Mouse (Mus musculus): ENCODE data around the gene Dnah8. TPM values are rescaled to one million over a fixed set of nuclear protein-coding genes. Genes with fewer than 3 reads are reported as not detected.

The Dnah8 gene
- total and polyA plus RNA-seq, 2 experiments from 2014 or later: 3.1 to 4.2 TPM

DNA sequence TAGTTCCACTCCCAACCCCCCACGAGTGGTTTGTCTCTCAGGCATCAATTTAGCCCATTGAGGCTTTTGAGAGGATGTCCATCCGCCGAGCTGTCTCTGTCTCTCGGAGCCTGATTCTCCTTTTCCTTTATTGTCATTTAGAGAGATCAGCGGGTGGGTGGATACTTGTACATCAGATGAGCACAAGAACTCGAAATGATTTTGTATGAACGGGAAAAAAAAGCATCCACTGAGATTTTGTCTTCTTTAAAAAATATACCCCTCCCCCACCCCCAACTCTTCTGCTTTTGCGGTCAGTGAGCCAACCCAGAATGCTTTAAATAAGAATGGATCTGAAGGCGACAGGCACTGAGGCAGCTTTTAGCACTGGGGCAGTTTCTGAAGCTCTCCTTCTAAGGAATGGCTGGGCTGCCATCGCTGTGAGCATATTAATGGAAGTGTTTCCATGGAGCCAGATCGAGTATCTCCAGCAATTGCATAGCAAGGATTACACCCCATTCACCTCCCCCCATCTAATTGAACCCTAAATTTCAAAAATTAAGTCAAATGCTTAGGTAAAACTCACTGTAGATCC is 201.7 kb downstream of the Dnah8 start:
- 12% methylated on average over 11 of the region's 11 CpGs for WGBS
- peak overlapping the region; percentile 32; the same call in 1 of the 2 replicates for H3K27ac ChIP-seq (ENCODE audit: low read depth, low read length)
- no peaks in the 10 kb centered on the region for H3K9me3 ChIP-seq (ENCODE audit: low read length)
- H3K4me3 ChIP-seq (ENCODE audit: low read depth, low read length): no peak overlapping the region
- ATAC-seq (ENCODE audit: low FRiP score) (no peak), DNase-seq (ENCODE audit: low spot score) (peak; percentile 55)
- no peaks in the 10 kb centered on the region for H3K36me3 ChIP-seq (ENCODE audit: insufficient read depth, low read length)
- no peaks in the 10 kb centered on the region for H3K27me3 ChIP-seq (ENCODE audit: insufficient read depth, low read length)
- TF ChIP-seq CTCF (IDR thresholded peaks at IDR 0.05): no peak
- H3K9ac ChIP-seq (replicated peaks; ENCODE audit: low read length, poor library complexity, severe bottlenecking): no peak overlapping the region
- H3K4me1 ChIP-seq (ENCODE audit: insufficient read depth, low read length): no peaks in the 10 kb centered on the region
- H3K4me2 ChIP-seq (ENCODE audit: low read depth, low read length, poor library complexity, severe bottlenecking): no peak overlapping the region

DNA sequence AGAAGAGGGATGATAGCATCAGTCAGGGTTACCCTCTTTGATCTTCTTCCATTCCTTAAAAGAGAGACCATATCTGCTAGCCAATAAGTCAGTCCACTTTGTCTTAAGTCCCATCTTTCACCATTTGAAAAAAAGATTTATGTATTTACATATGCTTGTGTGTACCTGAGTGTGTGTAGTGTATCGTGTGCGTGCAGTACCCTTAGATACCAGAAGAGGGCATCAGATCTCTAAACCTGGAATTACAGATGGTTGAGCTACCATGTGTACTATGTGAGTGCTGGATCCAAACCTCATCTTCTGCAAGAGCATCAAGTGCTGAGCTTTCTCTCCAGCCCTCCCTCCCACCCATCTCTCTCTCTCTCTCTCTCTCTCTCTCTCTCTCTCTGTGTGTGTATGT is 207.0 kb downstream of the Dnah8 start:
- no peak overlapping the region for H3K9ac ChIP-seq (replicated peaks; ENCODE audit: low read length, poor library complexity, severe bottlenecking)
- peak; percentile 33; the same call in 1 of the 2 replicates for TF ChIP-seq CTCF (IDR thresholded peaks at IDR 0.05)
- no peak for ATAC-seq (ENCODE audit: low FRiP score)

DNA sequence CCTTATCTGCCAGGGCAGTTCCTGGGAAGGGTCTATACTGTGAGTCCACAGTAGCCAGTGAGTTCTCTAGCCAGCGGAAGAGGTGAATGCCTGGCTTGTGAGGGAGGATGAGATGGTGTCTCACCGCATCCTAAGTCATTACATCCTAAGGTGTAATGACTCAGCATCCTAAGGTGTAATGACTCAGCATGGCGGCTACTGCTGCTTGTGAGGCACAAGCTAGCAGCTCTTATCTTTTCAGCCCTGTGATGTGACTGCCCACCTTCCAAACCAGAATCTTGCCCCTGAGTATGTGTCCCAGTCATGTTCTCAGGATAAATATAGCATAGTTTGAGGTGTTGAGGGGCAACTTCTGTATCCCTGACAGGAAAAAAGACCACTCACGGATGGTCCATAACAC is 211.3 kb downstream of the Dnah8 start:
- no peaks in the 10 kb centered on the region for H3K4me1 ChIP-seq (ENCODE audit: insufficient read depth, low read length)
- no peak overlapping the region for H3K4me3 ChIP-seq (ENCODE audit: low read depth, low read length)
- no peak overlapping the region for H3K4me2 ChIP-seq (ENCODE audit: low read depth, low read length, poor library complexity, severe bottlenecking)
- no peak for TF ChIP-seq CTCF (IDR thresholded peaks at IDR 0.05)
- no peaks in the 10 kb centered on the region for H3K27me3 ChIP-seq (ENCODE audit: insufficient read depth, low read length)
- H3K36me3 ChIP-seq (ENCODE audit: insufficient read depth, low read length): no peaks in the 10 kb centered on the region
- H3K27ac ChIP-seq (ENCODE audit: low read depth, low read length): no peak overlapping the region
- H3K9ac ChIP-seq (replicated peaks; ENCODE audit: low read length, poor library complexity, severe bottlenecking): no peak overlapping the region
- no peak for ATAC-seq (ENCODE audit: low FRiP score)
- DNase-seq (ENCODE audit: low spot score): no peak
- WGBS: 96% methylated on average over 4 of the region's 4 CpGs
- H3K9me3 ChIP-seq (ENCODE audit: low read length): no peaks in the 10 kb centered on the region

More for the DNA sequence above, 207.0 kb downstream of the Dnah8 start:
- WGBS: 100% methylated on average over 2 of the region's 2 CpGs
- H3K4me1 ChIP-seq (ENCODE audit: insufficient read depth, low read length): no peaks in the 10 kb centered on the region
- H3K9me3 ChIP-seq (ENCODE audit: low read length): no peaks in the 10 kb centered on the region
- DNase-seq (ENCODE audit: low spot score): no peak
- H3K27ac ChIP-seq (ENCODE audit: low read depth, low read length): no peak overlapping the region
- no peaks in the 10 kb centered on the region for H3K36me3 ChIP-seq (ENCODE audit: insufficient read depth, low read length)
- H3K4me3 ChIP-seq (ENCODE audit: low read depth, low read length): no peak overlapping the region
- H3K27me3 ChIP-seq (ENCODE audit: insufficient read depth, low read length): no peaks in the 10 kb centered on the region
- no peak overlapping the region for H3K4me2 ChIP-seq (ENCODE audit: low read depth, low read length, poor library complexity, severe bottlenecking)

DNA sequence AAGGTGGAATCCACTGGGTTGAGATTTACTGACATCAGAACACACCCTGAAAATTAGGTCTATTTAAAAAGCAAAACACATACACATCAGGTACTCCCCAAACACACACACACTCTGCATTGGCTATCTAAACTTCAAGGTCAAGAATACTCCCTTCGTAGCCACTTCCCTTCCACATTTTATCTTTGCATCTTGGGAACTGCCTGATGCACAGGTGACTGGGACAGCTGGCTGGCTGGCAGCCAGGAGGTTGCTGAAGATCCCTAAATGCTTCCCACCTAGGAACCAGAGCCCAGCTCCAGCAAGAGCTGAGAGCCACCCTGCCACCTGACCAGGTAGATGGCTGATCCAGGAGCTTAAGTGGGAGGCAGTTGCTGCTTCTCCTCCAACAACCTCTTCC is 212.9 kb downstream of the Dnah8 start:
- 86% methylated on average over 1 of the region's 1 CpGs for WGBS

DNA sequence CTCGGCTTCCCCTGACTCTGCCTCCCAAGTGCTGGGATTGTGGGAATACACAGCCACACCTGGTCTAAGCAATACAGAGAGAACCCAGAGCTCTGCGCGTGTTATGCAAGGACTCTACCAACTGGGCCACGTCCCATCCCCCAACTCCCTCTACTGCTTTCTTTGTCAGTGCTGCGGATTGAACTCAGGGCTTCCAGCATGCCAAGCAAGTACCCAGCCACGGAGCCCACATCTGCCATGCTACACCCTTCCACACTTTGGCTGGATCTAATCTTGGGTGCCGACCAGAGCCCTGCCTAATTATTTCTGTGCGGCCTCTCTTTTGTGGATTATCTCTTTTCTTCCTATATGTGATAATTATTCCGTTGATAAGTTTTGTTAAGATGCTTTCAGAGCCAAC is 215.9 kb downstream of the Dnah8 start:
- DNase-seq (ENCODE audit: low spot score): no peak
- Histone ChIP-seq H3K4me3 (ENCODE audit: low read depth, low read length) (no peak overlapping the region), H3K27ac (ENCODE audit: low read depth, low read length) (no peak overlapping the region), H3K36me3 (ENCODE audit: insufficient read depth, low read length) (no peaks in the 10 kb centered on the region), H3K9ac (replicated peaks; ENCODE audit: low read length, poor library complexity, severe bottlenecking) (no peak overlapping the region), H3K9me3 (ENCODE audit: low read length) (no peaks in the 10 kb centered on the region), H3K4me2 (ENCODE audit: low read depth, low read length, poor library complexity, severe bottlenecking) (no peak overlapping the region), H3K27me3 (ENCODE audit: insufficient read depth, low read length) (no peaks in the 10 kb centered on the region), H3K4me1 (ENCODE audit: insufficient read depth, low read length) (no peaks in the 10 kb centered on the region)
- 58% methylated on average over 9 of the region's 9 CpGs for WGBS
- no peak for ATAC-seq (ENCODE audit: low FRiP score)
- TF ChIP-seq CTCF (IDR thresholded peaks at IDR 0.05): no peak

More for the DNA sequence above, 212.9 kb downstream of the Dnah8 start:
- Histone ChIP-seq H3K4me3 (ENCODE audit: low read depth, low read length) (no peak overlapping the region), H3K27me3 (ENCODE audit: insufficient read depth, low read length) (no peaks in the 10 kb centered on the region), H3K27ac (ENCODE audit: low read depth, low read length) (no peak overlapping the region), H3K4me1 (ENCODE audit: insufficient read depth, low read length) (no peaks in the 10 kb centered on the region), H3K9ac (replicated peaks; ENCODE audit: low read length, poor library complexity, severe bottlenecking) (no peak overlapping the region), H3K4me2 (ENCODE audit: low read depth, low read length, poor library complexity, severe bottlenecking) (no peak overlapping the region), H3K36me3 (ENCODE audit: insufficient read depth, low read length) (no peaks in the 10 kb centered on the region), H3K9me3 (ENCODE audit: low read length) (no peaks in the 10 kb centered on the region)
- ATAC-seq (ENCODE audit: low FRiP score) (no peak), DNase-seq (ENCODE audit: low spot score) (no peak)
- no peak for TF ChIP-seq CTCF (IDR thresholded peaks at IDR 0.05)

DNA sequence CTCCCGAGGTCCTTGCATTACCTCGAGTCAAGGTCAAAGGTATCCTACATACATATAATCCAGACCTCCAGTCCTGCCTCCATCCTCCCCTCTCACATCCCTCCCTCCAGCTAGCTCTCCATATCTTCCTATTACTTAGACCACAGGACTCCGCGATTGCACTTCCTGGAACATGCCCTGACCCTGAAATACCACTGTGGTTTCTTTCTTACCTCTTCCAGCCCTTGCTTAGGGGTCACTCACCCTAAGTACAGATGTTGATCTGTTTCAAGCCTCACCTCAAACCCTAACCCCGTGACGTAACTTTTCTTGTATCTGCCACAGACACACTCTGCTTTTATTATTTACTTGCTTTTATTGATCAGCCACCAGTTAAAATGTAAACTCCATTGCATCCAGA is 218.2 kb downstream of the Dnah8 start:
- no peaks in the 10 kb centered on the region for H3K36me3 ChIP-seq (ENCODE audit: insufficient read depth, low read length)
- no peak for DNase-seq (ENCODE audit: low spot score)
- no peak for TF ChIP-seq CTCF (IDR thresholded peaks at IDR 0.05)
- H3K27ac ChIP-seq (ENCODE audit: low read depth, low read length): no peak overlapping the region
- 88% methylated on average over 6 of the region's 6 CpGs for WGBS
- no peaks in the 10 kb centered on the region for H3K9me3 ChIP-seq (ENCODE audit: low read length)
- no peak overlapping the region for H3K9ac ChIP-seq (replicated peaks; ENCODE audit: low read length, poor library complexity, severe bottlenecking)
- H3K27me3 ChIP-seq (ENCODE audit: insufficient read depth, low read length): no peaks in the 10 kb centered on the region
- H3K4me2 ChIP-seq (ENCODE audit: low read depth, low read length, poor library complexity, severe bottlenecking): no peak overlapping the region
- no peak overlapping the region for H3K4me3 ChIP-seq (ENCODE audit: low read depth, low read length)
- H3K4me1 ChIP-seq (ENCODE audit: insufficient read depth, low read length): no peaks in the 10 kb centered on the region
- ATAC-seq (ENCODE audit: low FRiP score): no peak

Data from midbrain, postnatal 0 days (tissue).